Mouse (Mus musculus): Measurements from ENCODE around the gene Pou2f3. TPM values are rescaled to one million over a fixed set of nuclear protein-coding genes. Genes with fewer than 3 reads are reported as not detected.

Gene Pou2f3
- polyA plus RNA-seq, 1 experiment from 2014 or later = not detected

- Histone ChIP-seq H3K27ac (no peak overlapping the region), H3K4me2 (peak overlapping the region; percentile 74), H3K27me3 (peaks cover 66% of the 10 kb centered on the region), H3K36me3 (no peaks in the 10 kb centered on the region), H3K9me3 (no peaks in the 10 kb centered on the region), H3K4me1 (replicated peaks) (peaks cover 23% of the 10 kb centered on the region), H3K4me3 (peak overlapping the region; percentile 53), H3K9ac (peak overlapping the region; percentile 76)
- 1% methylated on average over 50 of the region's 51 CpGs for WGBS
- peak; percentile 28; the same call in 1 of the 2 replicates for ATAC-seq (ENCODE audit: low FRiP score)
Observed at GRCm38 (mm10) chr9:43238631-43239545, 28.7 kb upstream of the Pou2f3 start.

GRCm38 (mm10) chr9:43238167-43238566 lies 28.0 kb upstream of the Pou2f3 start:
- Histone ChIP-seq H3K27ac (no peak overlapping the region), H3K4me1 (replicated peaks) (peaks cover 23% of the 10 kb centered on the region), H3K9me3 (no peaks in the 10 kb centered on the region), H3K4me3 (peak overlapping the region; percentile 53), H3K36me3 (no peaks in the 10 kb centered on the region), H3K9ac (no peak overlapping the region), H3K4me2 (peak overlapping the region; percentile 74), H3K27me3 (peaks cover 60% of the 10 kb centered on the region)
- 54% methylated on average over 2 of the region's 2 CpGs for WGBS
- no peak for ATAC-seq (ENCODE audit: low FRiP score)

GRCm38 (mm10) chr9:43237111-43237775 lies 27.1 kb upstream of the Pou2f3 start:
- WGBS = 51% methylated on average over 7 of the region's 7 CpGs
- Histone ChIP-seq H3K36me3 (no peaks in the 10 kb centered on the region), H3K27me3 (peaks cover 57% of the 10 kb centered on the region), H3K4me3 (no peak overlapping the region), H3K9ac (no peak overlapping the region), H3K27ac (no peak overlapping the region), H3K9me3 (no peaks in the 10 kb centered on the region), H3K4me1 (replicated peaks) (peaks cover 25% of the 10 kb centered on the region), H3K4me2 (no peak overlapping the region)
- no peak for ATAC-seq (ENCODE audit: low FRiP score)

GRCm38 (mm10) chr9:43236576-43236975 lies 26.4 kb upstream of the Pou2f3 start:
- no peaks in the 10 kb centered on the region for H3K9me3 ChIP-seq
- H3K4me1 ChIP-seq (replicated peaks) = peaks cover 32% of the 10 kb centered on the region
- ATAC-seq (ENCODE audit: low FRiP score) = no peak
- H3K27ac ChIP-seq = no peak overlapping the region
- H3K27me3 ChIP-seq = peaks cover 52% of the 10 kb centered on the region
- H3K4me3 ChIP-seq = no peak overlapping the region
- H3K9ac ChIP-seq = no peak overlapping the region
- H3K4me2 ChIP-seq = no peak overlapping the region
- WGBS = 88% methylated on average over 7 of the region's 7 CpGs
- no peaks in the 10 kb centered on the region for H3K36me3 ChIP-seq

GRCm38 (mm10) chr9:43236106-43236505 lies 25.9 kb upstream of the Pou2f3 start:
- 84% methylated on average over 1 of the region's 1 CpGs for WGBS
- Histone ChIP-seq H3K27me3 (peaks cover 47% of the 10 kb centered on the region), H3K27ac (no peak overlapping the region), H3K4me2 (no peak overlapping the region), H3K36me3 (no peaks in the 10 kb centered on the region), H3K9ac (no peak overlapping the region), H3K9me3 (no peaks in the 10 kb centered on the region), H3K4me3 (no peak overlapping the region), H3K4me1 (replicated peaks) (peaks cover 33% of the 10 kb centered on the region)
- no peak for ATAC-seq (ENCODE audit: low FRiP score)

- Histone ChIP-seq H3K27me3 (peaks cover 43% of the 10 kb centered on the region), H3K9ac (no peak overlapping the region), H3K27ac (no peak overlapping the region), H3K4me2 (no peak overlapping the region), H3K36me3 (no peaks in the 10 kb centered on the region), H3K4me3 (no peak overlapping the region), H3K4me1 (replicated peaks) (peaks cover 36% of the 10 kb centered on the region), H3K9me3 (no peaks in the 10 kb centered on the region)
- 90% methylated on average over 6 of the region's 6 CpGs for WGBS
- no peak for ATAC-seq (ENCODE audit: low FRiP score)
Observed at GRCm38 (mm10) chr9:43235336-43235735, 25.2 kb upstream of the Pou2f3 start.

GRCm38 (mm10) chr9:43234496-43234895 lies 24.3 kb upstream of the Pou2f3 start:
- no peak overlapping the region for H3K9ac ChIP-seq
- H3K9me3 ChIP-seq = no peaks in the 10 kb centered on the region
- 90% methylated on average over 5 of the region's 5 CpGs for WGBS
- H3K4me1 ChIP-seq (replicated peaks) = peaks cover 29% of the 10 kb centered on the region
- peaks cover 35% of the 10 kb centered on the region for H3K27me3 ChIP-seq
- no peak overlapping the region for H3K27ac ChIP-seq
- no peak overlapping the region for H3K4me3 ChIP-seq
- ATAC-seq (ENCODE audit: low FRiP score) = no peak
- H3K36me3 ChIP-seq = no peaks in the 10 kb centered on the region
- H3K4me2 ChIP-seq = no peak overlapping the region

- H3K9me3 ChIP-seq = no peaks in the 10 kb centered on the region
- H3K36me3 ChIP-seq = no peaks in the 10 kb centered on the region
- WGBS = 100% methylated on average over 1 of the region's 1 CpGs
- H3K27ac ChIP-seq = no peak overlapping the region
- ATAC-seq (ENCODE audit: low FRiP score) = no peak
- H3K27me3 ChIP-seq = peaks cover 25% of the 10 kb centered on the region
- no peak overlapping the region for H3K9ac ChIP-seq
- H3K4me3 ChIP-seq = no peak overlapping the region
- H3K4me2 ChIP-seq = no peak overlapping the region
- peaks cover 21% of the 10 kb centered on the region for H3K4me1 ChIP-seq (replicated peaks)
Observed at GRCm38 (mm10) chr9:43233515-43233914, 23.3 kb upstream of the Pou2f3 start.

GRCm38 (mm10) chr9:43233044-43233443 lies 22.9 kb upstream of the Pou2f3 start:
- Histone ChIP-seq H3K4me3 (no peak overlapping the region), H3K9me3 (no peaks in the 10 kb centered on the region), H3K27ac (no peak overlapping the region), H3K36me3 (no peaks in the 10 kb centered on the region), H3K4me2 (no peak overlapping the region), H3K9ac (no peak overlapping the region), H3K27me3 (peaks cover 20% of the 10 kb centered on the region), H3K4me1 (replicated peaks) (peaks cover 21% of the 10 kb centered on the region)
- 79% methylated on average over 5 of the region's 5 CpGs for WGBS
- ATAC-seq (ENCODE audit: low FRiP score) = no peak

- Histone ChIP-seq H3K9me3 (no peaks in the 10 kb centered on the region), H3K36me3 (no peaks in the 10 kb centered on the region), H3K27me3 (peaks cover 12% of the 10 kb centered on the region), H3K9ac (no peak overlapping the region), H3K4me2 (no peak overlapping the region), H3K4me1 (replicated peaks) (peaks cover 21% of the 10 kb centered on the region), H3K4me3 (no peak overlapping the region), H3K27ac (no peak overlapping the region)
- WGBS = 16% methylated on average over 5 of the region's 5 CpGs
- no peak for ATAC-seq (ENCODE audit: low FRiP score)
Observed at GRCm38 (mm10) chr9:43232286-43232685, 22.1 kb upstream of the Pou2f3 start.

- no peak overlapping the region for H3K4me3 ChIP-seq
- H3K27me3 ChIP-seq = peaks cover 8% of the 10 kb centered on the region
- 64% methylated on average over 4 of the region's 4 CpGs for WGBS
- H3K27ac ChIP-seq = no peak overlapping the region
- H3K4me1 ChIP-seq (replicated peaks) = peaks cover 21% of the 10 kb centered on the region
- no peak overlapping the region for H3K4me2 ChIP-seq
- peak; percentile 61; the same call in 1 of the 2 replicates for ATAC-seq (ENCODE audit: low FRiP score)
- H3K36me3 ChIP-seq = no peaks in the 10 kb centered on the region
- H3K9ac ChIP-seq = 0 out of 2 replicates have a peak overlapping the region, but pooled peaks have one; percentile 13
- H3K9me3 ChIP-seq = no peaks in the 10 kb centered on the region
Observed at GRCm38 (mm10) chr9:43231805-43232204, 21.6 kb upstream of the Pou2f3 start.

GRCm38 (mm10) chr9:43230886-43231285 lies 20.7 kb upstream of the Pou2f3 start:
- H3K4me3 ChIP-seq = no peak overlapping the region
- H3K9me3 ChIP-seq = no peaks in the 10 kb centered on the region
- no peak overlapping the region for H3K4me2 ChIP-seq
- H3K9ac ChIP-seq = no peak overlapping the region
- no peak for ATAC-seq (ENCODE audit: low FRiP score)
- peaks cover 4% of the 10 kb centered on the region; the same call in 1 of the 2 replicates for H3K27me3 ChIP-seq
- peaks cover 24% of the 10 kb centered on the region for H3K4me1 ChIP-seq (replicated peaks)
- H3K36me3 ChIP-seq = no peaks in the 10 kb centered on the region
- no peak overlapping the region for H3K27ac ChIP-seq
- 60% methylated on average over 4 of the region's 4 CpGs for WGBS

All from hindbrain, embryonic 13.5 days (tissue).